Mouse (Mus musculus): Measurements from ENCODE around the gene Sgo2a.
"Not testable (repeated sequence)": the region's sequence is repeated elsewhere in the genome, so short reads cannot be mapped to it uniquely, and the experiment has no call there.

Gene Sgo2a

GRCm38 (mm10) chr1:58031160-58031769 is 35.5 kb downstream of the Sgo2a start:
- peak; percentile 66 for DNase-seq

DNA sequence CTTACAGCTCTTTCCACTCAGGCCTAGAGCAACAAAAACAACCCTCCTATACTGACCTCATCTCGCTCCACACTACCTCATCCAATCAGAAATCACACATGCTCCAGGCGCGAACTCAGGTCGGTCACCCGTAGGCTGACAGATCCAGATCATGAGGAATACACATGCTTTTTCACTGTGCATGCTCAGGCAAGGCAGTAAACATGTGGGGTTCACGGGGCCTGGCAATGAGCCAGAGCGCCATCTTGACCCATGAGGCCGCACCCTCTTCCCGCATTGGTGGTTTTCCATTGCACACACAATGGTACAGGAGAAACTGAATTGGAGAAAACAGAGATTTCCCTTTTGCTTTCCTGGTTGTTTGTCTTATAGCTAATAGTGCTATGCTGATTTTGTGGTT is 41.5 kb downstream of the Sgo2a start:
- DNase-seq: not testable (repeated sequence)

DNA sequence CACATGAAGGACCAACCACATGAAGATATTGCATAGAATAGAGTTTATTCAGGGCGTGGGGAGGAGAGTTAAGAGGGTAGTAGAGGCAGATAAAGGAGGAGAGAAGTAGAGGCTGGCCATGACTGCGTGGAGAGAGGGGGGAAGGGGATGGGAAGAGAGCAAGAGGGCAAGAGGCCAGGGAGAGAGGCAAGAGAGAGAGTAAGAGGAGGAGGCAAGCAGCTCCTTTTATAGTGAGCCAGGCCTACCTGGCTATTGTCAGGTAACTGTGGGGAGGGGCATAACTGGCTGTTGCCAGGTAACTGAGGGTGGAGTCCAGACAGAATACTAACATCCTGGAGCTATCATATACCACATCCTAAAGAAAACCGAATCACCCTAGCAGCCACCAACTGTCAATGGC is 49.3 kb downstream of the Sgo2a start:
- DNase-seq: no peak

GRCm38 (mm10) chr1:58045546-58045945 is 49.8 kb downstream of the Sgo2a start:
- no peak for DNase-seq

DNA sequence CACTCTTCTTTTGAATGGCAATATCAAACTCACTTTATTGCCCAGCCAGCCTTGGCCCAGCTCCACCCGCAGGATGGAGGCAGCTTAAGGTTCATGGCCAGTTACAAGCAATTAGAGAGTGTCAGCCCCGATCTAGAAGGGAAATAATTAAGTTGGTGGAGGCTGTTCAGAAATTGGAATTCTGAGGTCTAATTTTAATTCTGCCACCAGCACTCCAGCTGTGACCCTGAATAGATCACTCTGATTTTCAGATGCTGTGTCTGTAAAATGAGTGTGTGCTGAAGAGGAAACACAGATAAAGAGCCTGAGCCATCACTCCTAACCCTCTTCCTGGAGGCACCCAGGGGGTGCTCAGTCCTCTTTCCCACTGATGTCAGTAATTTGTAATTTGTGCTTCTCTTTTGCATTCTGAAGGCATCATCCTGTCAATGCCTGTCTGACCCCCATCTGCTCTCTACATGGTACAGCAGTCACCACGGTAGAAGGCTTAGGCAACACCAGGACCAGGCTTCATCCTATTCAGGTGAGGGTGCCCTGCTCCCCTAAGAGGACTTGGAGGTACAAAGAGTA is 51.0 kb downstream of the Sgo2a start:
- no peak for DNase-seq

GRCm38 (mm10) chr1:58049126-58049525 is 53.4 kb downstream of the Sgo2a start:
- no peak for DNase-seq

GRCm38 (mm10) chr1:58055598-58055997 is 59.8 kb downstream of the Sgo2a start:
- DNase-seq: no peak

- DNase-seq: no peak
Measured at GRCm38 (mm10) chr1:58056074-58056807, 60.5 kb downstream of the Sgo2a start.

DNA sequence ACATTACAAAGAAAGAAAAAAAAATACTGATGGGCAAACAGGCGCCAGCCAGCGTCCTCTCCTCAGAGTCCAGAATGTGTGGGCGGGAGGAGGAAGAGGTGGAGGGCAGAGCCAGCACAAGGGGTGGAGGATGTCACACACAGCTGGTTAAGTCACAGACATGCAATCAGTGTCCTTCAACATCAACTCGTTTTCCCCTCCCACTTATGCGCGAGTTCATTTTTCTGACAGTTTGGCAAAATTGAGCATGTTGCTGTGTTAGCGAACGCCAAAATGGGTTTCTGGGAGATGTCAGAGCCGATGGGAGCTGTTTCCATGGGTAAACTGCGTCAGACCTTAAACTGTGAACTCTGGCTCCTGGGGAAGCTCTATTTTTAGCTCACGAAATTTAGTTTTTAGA is 61.2 kb downstream of the Sgo2a start:
- no peak for DNase-seq

GRCm38 (mm10) chr1:58058846-58059245 is 63.1 kb downstream of the Sgo2a start:
- DNase-seq: no peak

GRCm38 (mm10) chr1:58062131-58062530 is 66.4 kb downstream of the Sgo2a start:
- DNase-seq: no peak

DNA sequence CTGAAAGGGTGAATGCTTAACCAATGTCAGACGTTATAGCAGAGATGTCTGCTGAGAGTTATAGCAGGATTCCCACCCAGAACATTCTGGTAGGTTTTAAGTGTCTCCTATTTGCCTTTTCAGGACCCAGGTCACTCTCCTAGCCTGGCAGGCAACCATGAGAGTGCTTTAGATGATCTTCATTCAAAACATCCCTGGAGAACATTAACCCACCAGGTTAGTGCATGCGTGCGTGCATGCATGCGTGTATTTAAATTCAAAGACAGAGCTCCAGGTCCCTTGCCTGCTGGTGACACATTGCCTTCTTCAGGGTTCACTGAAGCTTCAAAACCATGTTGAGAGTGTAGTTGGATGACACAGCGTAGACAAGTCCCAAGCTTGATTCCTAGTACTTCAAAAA is 69.4 kb downstream of the Sgo2a start:
- DNase-seq: no peak

DNA sequence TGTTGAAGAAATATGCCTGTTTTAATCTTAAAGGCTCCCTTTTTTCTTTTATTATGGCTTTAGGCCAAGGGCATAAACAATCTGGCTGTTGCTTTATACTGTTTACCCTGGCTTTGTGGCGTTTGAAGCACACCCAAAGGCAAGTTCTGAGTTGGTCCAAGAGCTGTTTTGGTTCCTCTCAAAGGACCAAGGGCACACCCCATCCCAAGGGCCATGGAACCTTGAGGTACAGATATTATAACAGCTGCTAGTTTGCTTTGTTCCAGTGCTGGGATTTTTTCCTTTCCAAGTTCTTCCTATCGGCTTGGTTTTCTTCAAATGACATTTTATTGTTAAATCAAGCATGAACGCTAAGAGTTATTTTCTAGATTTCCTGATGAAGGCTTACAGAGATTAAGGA is 69.8 kb downstream of the Sgo2a start:
- DNase-seq: no peak

- no peak for DNase-seq
Measured at GRCm38 (mm10) chr1:58069181-58069580, 73.4 kb downstream of the Sgo2a start.

DNA sequence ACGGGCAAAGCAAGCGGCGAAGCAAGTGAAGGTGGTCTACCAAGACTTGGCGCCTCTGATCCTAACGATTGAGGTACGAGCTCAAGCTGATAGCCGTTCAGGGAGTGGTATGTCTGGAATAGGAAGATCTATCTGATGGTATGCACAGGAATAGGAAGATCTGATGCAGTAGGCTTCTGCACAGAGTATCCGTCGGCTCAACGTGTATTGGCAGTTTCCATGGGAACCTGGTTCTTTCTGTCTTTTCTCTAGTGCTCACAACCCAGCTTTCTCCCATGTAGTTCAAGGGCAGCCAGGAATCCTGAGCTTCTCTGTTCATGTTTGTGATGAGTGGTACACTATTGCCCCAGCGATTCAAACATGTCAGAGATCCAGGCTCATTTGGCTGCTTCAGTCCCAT is 74.3 kb downstream of the Sgo2a start:
- no peak for DNase-seq

DNA sequence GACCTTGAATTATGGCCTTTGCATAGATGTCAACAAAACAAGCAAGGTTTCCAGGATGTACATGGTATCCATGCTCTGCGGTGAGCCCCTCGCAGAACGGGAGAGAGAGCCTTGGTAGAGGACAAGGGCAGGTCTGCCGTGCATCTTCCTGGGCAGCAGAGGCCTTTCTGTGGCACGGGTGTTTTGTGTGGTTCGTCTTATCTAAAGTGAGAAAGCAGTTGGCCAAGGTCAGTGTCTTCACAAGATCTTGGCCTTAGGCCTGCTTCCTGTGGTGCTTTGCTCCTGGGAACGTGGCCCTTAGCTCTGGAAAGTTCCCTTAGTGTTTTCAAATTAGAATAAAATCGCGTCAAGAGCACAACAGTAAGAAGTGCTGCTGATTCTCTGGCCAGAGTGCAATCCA is 75.2 kb downstream of the Sgo2a start:
- DNase-seq: no peak

GRCm38 (mm10) chr1:58071509-58071908 is 75.7 kb downstream of the Sgo2a start:
- DNase-seq: no peak

GRCm38 (mm10) chr1:58072416-58072815 is 76.6 kb downstream of the Sgo2a start:
- DNase-seq: no peak

- DNase-seq: no peak
Measured at GRCm38 (mm10) chr1:58072991-58073730, 77.4 kb downstream of the Sgo2a start.

GRCm38 (mm10) chr1:58074266-58074665 is 78.5 kb downstream of the Sgo2a start:
- no peak for DNase-seq

All from right cerebral cortex, postnatal 4 days (tissue).